Mouse (Mus musculus): ENCODE results near the gene Aurkaip1. TPM values are rescaled to one million over a fixed set of nuclear protein-coding genes. Genes with fewer than 3 reads are reported as not detected.
"Not testable (repeated sequence)": the region's sequence is repeated elsewhere in the genome, so short reads cannot be mapped to it uniquely, and the experiment has no call there.

Aurkaip1 gene
- 91.8 and 99.9 TPM in 2 replicates for polyA plus RNA-seq (2015; fragmentation: Nextera tagmentation; extraction: Ambion mirVana)

DNA sequence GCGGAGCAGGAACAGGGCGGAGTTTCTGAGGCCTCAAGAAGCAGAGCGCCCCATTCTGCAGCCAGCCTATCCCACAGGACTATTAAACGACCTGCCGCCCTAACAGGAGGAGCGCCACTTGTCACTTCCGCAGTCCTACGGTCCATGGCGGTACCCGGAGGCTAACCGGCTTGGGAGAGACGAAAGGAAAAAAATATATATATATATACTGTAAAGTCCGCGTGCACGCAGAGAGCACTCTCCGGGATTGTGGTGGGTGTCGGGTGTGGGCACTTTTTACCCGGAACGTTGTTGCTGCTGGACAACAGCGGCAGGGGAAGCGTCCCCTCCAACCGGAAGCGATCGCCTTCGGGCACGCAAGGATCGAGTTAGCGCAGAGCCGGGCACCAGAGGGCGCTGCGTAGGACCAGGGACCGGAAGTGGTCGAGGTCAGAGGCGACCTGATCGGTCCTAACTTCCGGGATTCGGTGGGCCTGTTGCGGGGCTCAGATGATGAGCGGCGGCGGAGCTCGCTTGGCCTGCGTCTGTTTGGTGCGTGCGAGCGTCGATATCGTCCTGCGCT is at the start of gene Aurkaip1:
Gene Aurkaip1 (plus strand): TSS at position 68 of the 562 bp plus-strand sequence.
- WGBS (ENCODE audit: insufficient replicate concordance), result under 1% methylated on average over 49 of the region's 49 CpGs
- Histone ChIP-seq H3K4me3 (ENCODE audit: low read depth, low read length) (peak within 1 kb of the TSS; percentile 90), H3K36me3 (ENCODE audit: control insufficient read depth, insufficient read depth) (peaks cover 14% of the 10 kb centered on the region), H3K27me3 (ENCODE audit: control insufficient read depth, insufficient read depth, low read depth, low read length) (no peaks in the 10 kb centered on the region), H3K9ac (ENCODE audit: low read depth, low read length) (peak within 1 kb of the TSS; percentile 92), H3K4me1 (ENCODE audit: control insufficient read depth, low read depth, low read length) (peaks cover 24% of the 10 kb centered on the region), H3K4me2 (ENCODE audit: low read depth, low read length) (peak within 1 kb of the TSS; percentile 87), H3K27ac (ENCODE audit: low read length) (peak within 1 kb of the TSS; percentile 93), H3K9me3 (replicated peaks; ENCODE audit: control insufficient read depth, low read length) (no peaks in the 10 kb centered on the region)
- ATAC-seq (ENCODE audit: low read depth), result peak; percentile 94

DNA sequence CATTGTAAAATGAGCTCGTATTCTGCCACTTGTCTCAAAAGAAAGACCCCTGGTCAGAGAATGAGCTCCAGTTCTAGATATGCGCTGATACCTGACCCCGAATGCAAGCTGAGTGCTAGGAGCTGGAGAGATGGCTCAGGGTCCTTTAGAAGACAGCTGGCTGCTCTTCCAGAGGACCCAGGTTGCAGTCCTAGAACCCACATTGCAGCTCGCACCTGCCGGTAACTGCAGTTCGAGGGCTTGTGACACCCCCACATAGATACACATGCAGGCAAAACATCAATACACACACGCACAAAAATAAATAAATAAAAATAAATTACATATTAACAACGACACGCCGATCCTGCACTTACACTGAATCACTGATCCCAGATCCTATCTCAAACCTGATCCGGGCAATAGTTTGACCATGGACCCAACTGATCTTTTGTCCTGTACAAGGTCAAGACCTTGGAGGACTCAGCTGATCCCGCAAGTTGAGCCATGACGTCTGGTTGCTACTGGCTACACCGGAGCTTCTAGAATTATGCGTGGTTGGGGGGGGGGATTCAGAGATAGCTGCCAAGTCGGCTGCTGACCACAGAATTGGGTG is 47.5 kb upstream of the Aurkaip1 start:
- ATAC-seq (ENCODE audit: low read depth), result peak; percentile 10; the same call in 1 of the 2 replicates
- Histone ChIP-seq H3K36me3 (ENCODE audit: control insufficient read depth, insufficient read depth) (no peaks in the 10 kb centered on the region), H3K27me3 (ENCODE audit: control insufficient read depth, insufficient read depth, low read depth, low read length) (peaks cover 6% of the 10 kb centered on the region), H3K9ac (ENCODE audit: low read depth, low read length) (peak overlapping the region; percentile 69), H3K27ac (ENCODE audit: low read length) (no peak overlapping the region), H3K4me2 (ENCODE audit: low read depth, low read length) (peak overlapping the region; percentile 93), H3K4me1 (ENCODE audit: control insufficient read depth, low read depth, low read length) (peaks cover 8% of the 10 kb centered on the region), H3K4me3 (ENCODE audit: low read depth, low read length) (peak overlapping the region; percentile 68), H3K9me3 (replicated peaks; ENCODE audit: control insufficient read depth, low read length) (no peaks in the 10 kb centered on the region)
- WGBS (ENCODE audit: insufficient replicate concordance), result 39% methylated on average over 16 of the region's 16 CpGs

DNA sequence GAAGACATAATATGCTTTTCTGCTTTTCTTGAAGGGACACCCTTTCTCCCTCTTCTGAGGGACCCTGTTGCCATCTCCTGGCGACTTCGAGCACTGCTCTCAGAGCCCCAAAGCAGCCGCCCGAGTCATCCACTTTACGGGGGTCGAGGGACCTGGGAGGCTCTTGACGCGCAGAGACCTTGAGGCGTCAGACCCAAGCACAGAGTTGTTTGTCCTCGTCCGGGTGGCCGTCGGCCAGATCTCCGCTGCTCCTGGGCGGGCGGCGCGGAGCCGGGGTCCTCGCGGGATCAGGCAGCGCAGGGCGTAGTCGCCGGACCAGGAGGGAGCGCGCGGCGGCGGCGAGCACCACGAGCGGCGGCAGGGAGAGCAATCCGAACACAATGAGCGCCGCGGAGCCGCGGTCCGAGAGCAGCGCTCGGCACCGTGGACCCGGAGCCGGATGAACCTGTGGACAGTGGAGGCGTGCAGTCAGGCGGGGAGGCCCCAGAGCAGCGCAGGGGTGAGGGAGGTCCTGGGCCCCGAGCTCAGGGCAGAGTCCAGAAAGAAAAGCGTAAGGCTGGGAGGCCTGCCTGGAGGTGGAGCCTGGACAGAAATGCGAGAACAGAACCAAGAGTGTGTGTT is 46.9 kb upstream of the Aurkaip1 start:
- peak overlapping the region; percentile 62 for H3K27ac ChIP-seq (ENCODE audit: low read length)
- no peaks in the 10 kb centered on the region for H3K9me3 ChIP-seq (replicated peaks; ENCODE audit: control insufficient read depth, low read length)
- 0% methylated on average over 52 of the region's 52 CpGs for WGBS (ENCODE audit: insufficient replicate concordance)
- H3K9ac ChIP-seq (ENCODE audit: low read depth, low read length), result peak overlapping the region; percentile 69
- H3K4me2 ChIP-seq (ENCODE audit: low read depth, low read length), result peak overlapping the region; percentile 93
- ATAC-seq (ENCODE audit: low read depth), result peak; percentile 74
- H3K27me3 ChIP-seq (ENCODE audit: control insufficient read depth, insufficient read depth, low read depth, low read length), result peaks cover 4% of the 10 kb centered on the region; the same call in 1 of the 2 replicates
- H3K4me3 ChIP-seq (ENCODE audit: low read depth, low read length), result peak overlapping the region; percentile 68
- no peaks in the 10 kb centered on the region for H3K36me3 ChIP-seq (ENCODE audit: control insufficient read depth, insufficient read depth)
- H3K4me1 ChIP-seq (ENCODE audit: control insufficient read depth, low read depth, low read length), result peaks cover 9% of the 10 kb centered on the region

DNA sequence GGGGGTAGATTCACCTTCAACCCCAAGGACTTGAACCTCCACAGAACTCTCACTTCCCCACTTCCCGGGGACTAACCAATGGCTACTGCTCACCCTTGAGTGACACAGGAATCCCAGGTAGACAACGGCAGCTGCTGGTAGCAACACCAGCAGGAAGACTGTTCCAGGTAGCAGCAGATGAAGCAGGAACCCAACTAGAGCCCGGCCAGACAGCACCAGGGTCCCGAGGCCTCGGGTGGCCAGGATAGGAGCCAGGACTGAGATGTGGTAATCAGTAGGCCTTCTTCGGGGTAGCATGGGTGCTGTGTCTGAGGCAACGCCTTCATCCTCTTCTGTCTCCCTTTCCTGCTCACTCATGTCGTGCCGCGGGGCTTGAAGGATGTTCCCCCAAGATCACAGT is 45.8 kb upstream of the Aurkaip1 start:
- H3K27me3 ChIP-seq (ENCODE audit: control insufficient read depth, insufficient read depth, low read depth, low read length), result peaks cover 4% of the 10 kb centered on the region; the same call in 1 of the 2 replicates
- H3K4me3 ChIP-seq (ENCODE audit: low read depth, low read length), result no peak overlapping the region
- ATAC-seq (ENCODE audit: low read depth), result no peak
- WGBS (ENCODE audit: insufficient replicate concordance), result 73% methylated on average over 10 of the region's 10 CpGs
- no peak overlapping the region for H3K9ac ChIP-seq (ENCODE audit: low read depth, low read length)
- no peaks in the 10 kb centered on the region for H3K9me3 ChIP-seq (replicated peaks; ENCODE audit: control insufficient read depth, low read length)
- H3K27ac ChIP-seq (ENCODE audit: low read length), result no peak overlapping the region
- no peak overlapping the region for H3K4me2 ChIP-seq (ENCODE audit: low read depth, low read length)
- H3K4me1 ChIP-seq (ENCODE audit: control insufficient read depth, low read depth, low read length), result peaks cover 9% of the 10 kb centered on the region
- no peaks in the 10 kb centered on the region for H3K36me3 ChIP-seq (ENCODE audit: control insufficient read depth, insufficient read depth)

DNA sequence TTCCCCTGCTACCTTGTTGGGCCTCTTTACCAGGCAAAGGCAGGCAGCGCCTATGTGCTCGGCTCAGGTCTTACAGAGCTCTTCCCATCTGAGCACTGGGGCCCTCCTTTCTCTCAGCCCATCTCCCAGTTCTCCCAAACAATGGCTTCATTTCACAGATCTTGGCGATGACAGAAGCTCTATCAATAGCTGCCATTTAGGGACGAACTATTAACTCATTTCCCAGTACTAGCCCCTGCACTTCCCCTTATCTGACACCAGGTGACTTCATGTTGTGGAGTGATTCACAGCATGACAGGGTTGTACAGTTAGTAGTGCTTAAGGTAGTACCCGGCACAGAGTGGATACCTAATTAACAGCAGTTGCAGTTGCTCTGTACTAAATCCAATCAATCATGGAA is 45.3 kb upstream of the Aurkaip1 start, which contains the start of gene Tmem88b:
Gene Tmem88b (minus strand): TSS at position 56 of the 400 bp plus-strand sequence.
- H3K4me3 ChIP-seq (ENCODE audit: low read depth, low read length), result no peak within 1 kb of the TSS; the same call in 1 of the 2 replicates
- no peak within 1 kb of the TSS for H3K9ac ChIP-seq (ENCODE audit: low read depth, low read length)
- WGBS (ENCODE audit: insufficient replicate concordance), result 52% methylated on average over 5 of the region's 5 CpGs

DNA sequence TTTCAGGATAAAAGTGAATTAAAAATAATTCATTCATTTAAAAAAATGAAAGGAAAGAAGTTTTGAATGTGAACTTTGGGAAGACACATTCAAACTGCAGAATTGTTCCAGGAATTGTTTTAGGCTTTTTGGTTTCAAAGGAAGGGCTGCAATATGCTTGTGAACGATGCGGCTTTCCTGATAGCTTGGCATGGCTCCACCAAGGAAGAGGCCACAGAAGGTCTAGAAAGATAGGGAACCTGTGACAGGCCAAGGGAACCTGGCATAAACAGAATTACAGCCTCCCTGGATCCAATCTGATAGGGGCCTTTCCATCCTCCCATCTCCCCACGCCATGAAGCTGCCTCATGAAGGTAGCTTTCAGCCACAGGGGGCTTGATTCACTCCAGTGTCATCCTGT is 42.8 kb upstream of the Aurkaip1 start:
- Histone ChIP-seq H3K36me3 (ENCODE audit: control insufficient read depth, insufficient read depth) (no peaks in the 10 kb centered on the region), H3K27me3 (ENCODE audit: control insufficient read depth, insufficient read depth, low read depth, low read length) (peaks cover 3% of the 10 kb centered on the region), H3K4me1 (ENCODE audit: control insufficient read depth, low read depth, low read length) (peaks cover 9% of the 10 kb centered on the region), H3K9me3 (replicated peaks; ENCODE audit: control insufficient read depth, low read length) (no peaks in the 10 kb centered on the region), H3K4me3 (ENCODE audit: low read depth, low read length) (no peak overlapping the region), H3K9ac (ENCODE audit: low read depth, low read length) (no peak overlapping the region), H3K4me2 (ENCODE audit: low read depth, low read length) (no peak overlapping the region), H3K27ac (ENCODE audit: low read length) (no peak overlapping the region)
- peak; percentile 54 for ATAC-seq (ENCODE audit: low read depth)
- WGBS (ENCODE audit: insufficient replicate concordance), result 40% methylated on average over 3 of the region's 3 CpGs

More for the DNA sequence above, 45.3 kb upstream of the Aurkaip1 start, which contains the start of gene Tmem88b:
- no peak within 1 kb of the TSS for H3K27ac ChIP-seq (ENCODE audit: low read length)
- H3K4me2 ChIP-seq (ENCODE audit: low read depth, low read length), result peak within 1 kb of the TSS; percentile 93; the same call in 1 of the 2 replicates
- no peaks in the 10 kb centered on the region for H3K36me3 ChIP-seq (ENCODE audit: control insufficient read depth, insufficient read depth)
- H3K9me3 ChIP-seq (replicated peaks; ENCODE audit: control insufficient read depth, low read length), result no peaks in the 10 kb centered on the region
- H3K4me1 ChIP-seq (ENCODE audit: control insufficient read depth, low read depth, low read length), result peaks cover 9% of the 10 kb centered on the region
- no peak for ATAC-seq (ENCODE audit: low read depth)
- H3K27me3 ChIP-seq (ENCODE audit: control insufficient read depth, insufficient read depth, low read depth, low read length), result peaks cover 4% of the 10 kb centered on the region; the same call in 1 of the 2 replicates

DNA sequence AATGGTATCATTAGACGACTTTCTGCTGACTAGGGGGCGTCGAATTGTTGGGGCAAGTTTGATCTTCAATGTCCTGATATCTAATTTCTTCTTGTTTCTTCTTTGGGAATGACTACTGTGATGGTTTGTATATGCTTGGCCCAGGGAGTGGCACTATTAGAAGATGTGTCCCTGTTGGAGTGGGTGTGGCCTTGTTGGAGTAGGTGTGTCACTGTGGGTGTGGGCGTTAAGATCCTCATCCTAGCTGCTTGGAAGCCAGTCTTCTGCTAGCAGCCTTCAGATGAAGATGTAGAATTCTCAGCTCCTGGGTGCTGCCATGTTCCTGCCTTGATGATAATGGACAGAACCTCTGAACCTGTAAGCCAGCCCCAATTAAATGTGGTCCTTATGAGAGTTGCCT is 42.2 kb upstream of the Aurkaip1 start:
- 64% methylated on average over 4 of the region's 4 CpGs for WGBS (ENCODE audit: insufficient replicate concordance)
- not testable (repeated sequence) for H3K27me3 ChIP-seq (ENCODE audit: control insufficient read depth, insufficient read depth, low read depth, low read length); H3K27ac ChIP-seq (ENCODE audit: low read length); H3K4me3 ChIP-seq (ENCODE audit: low read depth, low read length); H3K4me2 ChIP-seq (ENCODE audit: low read depth, low read length); H3K4me1 ChIP-seq (ENCODE audit: control insufficient read depth, low read depth, low read length); H3K36me3 ChIP-seq (ENCODE audit: control insufficient read depth, insufficient read depth); H3K9me3 ChIP-seq (replicated peaks; ENCODE audit: control insufficient read depth, low read length); H3K9ac ChIP-seq (ENCODE audit: low read depth, low read length)
- peak; percentile 35 for ATAC-seq (ENCODE audit: low read depth)

DNA sequence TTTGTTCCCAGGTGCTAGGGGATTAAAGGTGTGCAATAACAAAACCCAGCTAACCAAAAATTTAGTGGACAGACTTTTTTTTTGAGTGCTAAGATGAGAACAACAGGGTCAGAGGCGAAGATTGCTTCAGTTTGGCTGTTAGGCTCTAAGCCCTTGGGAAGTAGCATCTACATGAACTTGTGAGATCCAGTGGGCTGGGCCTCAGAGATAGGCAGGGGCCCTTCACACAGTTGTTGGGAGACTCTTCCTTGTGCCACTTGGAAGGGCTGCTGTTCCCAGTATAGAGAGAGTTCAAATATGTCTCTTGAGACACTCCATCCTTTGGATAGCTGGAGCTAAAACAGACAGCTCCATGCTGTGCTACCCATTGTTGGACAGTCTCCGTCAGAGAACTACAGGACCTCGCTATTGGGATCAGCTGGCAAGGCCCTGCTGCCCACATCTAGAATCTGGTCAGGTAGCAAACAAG is 41.0 kb upstream of the Aurkaip1 start, which contains the start of gene Ankrd65:
Gene Ankrd65 (plus strand): TSS at position 419 of the 469 bp plus-strand sequence.
- Histone ChIP-seq H3K9ac (ENCODE audit: low read depth, low read length) (no peak within 1 kb of the TSS), H3K9me3 (replicated peaks; ENCODE audit: control insufficient read depth, low read length) (no peaks in the 10 kb centered on the region), H3K4me3 (ENCODE audit: low read depth, low read length) (no peak within 1 kb of the TSS), H3K4me2 (ENCODE audit: low read depth, low read length) (no peak within 1 kb of the TSS), H3K27me3 (ENCODE audit: control insufficient read depth, insufficient read depth, low read depth, low read length) (no peaks in the 10 kb centered on the region; the same call in 1 of the 2 replicates), H3K36me3 (ENCODE audit: control insufficient read depth, insufficient read depth) (no peaks in the 10 kb centered on the region), H3K4me1 (ENCODE audit: control insufficient read depth, low read depth, low read length) (peaks cover 4% of the 10 kb centered on the region), H3K27ac (ENCODE audit: low read length) (no peak within 1 kb of the TSS)
- ATAC-seq (ENCODE audit: low read depth), result no peak
- 69% methylated on average over 3 of the region's 3 CpGs for WGBS (ENCODE audit: insufficient replicate concordance)

All from liver, embryonic 16.5 days (tissue).